Mouse (Mus musculus): ENCODE data around the gene Hs6st3. TPM values are rescaled to one million over a fixed set of nuclear protein-coding genes. Genes with fewer than 3 reads are reported as not detected.
A peak's percentile ranks its signal among the peaks of the same experiment; 100 is the strongest.

The Hs6st3 gene
- polyA plus RNA-seq, 1 experiment from 2014 or later = 1.4 TPM

DNA sequence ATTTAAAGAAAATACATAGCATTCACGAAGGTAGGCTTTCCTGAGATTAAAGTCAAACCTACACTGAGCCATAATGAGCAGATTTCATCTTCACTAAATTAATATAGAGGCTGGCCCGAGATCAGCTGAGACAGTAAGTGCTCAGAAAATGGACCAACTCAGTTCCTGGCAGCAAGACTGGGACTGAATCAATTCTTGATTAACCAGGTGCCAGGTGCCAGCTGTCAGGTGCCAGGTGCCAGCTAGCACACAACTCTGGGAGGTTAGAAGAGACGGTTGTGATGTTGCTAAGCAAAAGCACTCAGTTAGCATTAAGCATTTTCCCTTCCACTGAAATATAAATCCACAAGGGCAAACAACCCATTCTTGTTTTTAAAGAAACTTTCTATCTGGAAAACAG lies 638.1 kb downstream of the Hs6st3 start:
- ATAC-seq (ENCODE audit: insufficient read depth) (no peak), DNase-seq (no peak)
- no peaks in the 10 kb centered on the region for H3K27me3 ChIP-seq (ENCODE audit: insufficient read depth, low read length)
- H3K36me3 ChIP-seq (ENCODE audit: insufficient read depth) = no peaks in the 10 kb centered on the region
- WGBS = 80% methylated on average over 3 of the region's 3 CpGs
- TF ChIP-seq CTCF (IDR thresholded peaks at IDR 0.05; ENCODE audit: low read depth) = no peak
- H3K9ac ChIP-seq = no peak overlapping the region
- no peak overlapping the region for H3K4me3 ChIP-seq (ENCODE audit: low read depth, low read length)
- no peak overlapping the region for H3K4me2 ChIP-seq
- no peak overlapping the region for H3K27ac ChIP-seq (ENCODE audit: low read depth)
- H3K9me3 ChIP-seq (ENCODE audit: low read depth, low read length) = no peaks in the 10 kb centered on the region
- no peaks in the 10 kb centered on the region for H3K4me1 ChIP-seq (ENCODE audit: insufficient read depth)

DNA sequence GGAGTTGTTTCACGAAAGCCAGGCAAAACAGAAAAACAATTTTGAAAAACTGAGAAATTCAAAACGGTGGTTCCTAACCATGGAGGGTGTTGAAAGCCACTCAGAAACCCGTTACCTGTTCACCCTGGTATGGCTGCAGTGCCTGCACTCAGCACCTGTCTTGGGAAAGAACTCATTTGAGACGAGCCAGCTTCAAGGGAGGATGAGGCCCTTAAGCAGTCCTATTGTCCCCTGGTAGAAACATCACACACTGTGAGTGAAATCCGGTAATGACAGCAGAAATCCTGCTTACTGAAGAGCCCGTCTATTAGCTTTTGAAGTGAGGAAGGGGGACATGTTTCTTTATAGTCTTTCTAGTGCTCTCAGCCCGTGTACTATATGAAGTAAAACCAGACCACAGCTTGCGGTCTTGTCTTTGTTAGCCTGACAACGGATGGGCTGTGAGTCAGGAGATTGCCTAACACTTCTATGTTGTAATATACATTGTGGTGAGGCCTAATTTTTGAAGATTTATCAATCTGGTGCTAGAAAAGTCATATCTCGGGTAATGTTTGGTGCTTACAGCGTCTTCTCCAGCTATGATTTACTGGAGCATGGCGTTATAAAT lies 641.9 kb downstream of the Hs6st3 start:
- no peaks in the 10 kb centered on the region for H3K27me3 ChIP-seq (ENCODE audit: insufficient read depth, low read length)
- H3K4me2 ChIP-seq = no peak overlapping the region
- H3K4me1 ChIP-seq (ENCODE audit: insufficient read depth) = no peaks in the 10 kb centered on the region
- TF ChIP-seq CTCF (IDR thresholded peaks at IDR 0.05; ENCODE audit: low read depth) = no peak
- H3K9ac ChIP-seq = no peak overlapping the region
- DNase-seq = peak; percentile 37
- no peak overlapping the region for H3K4me3 ChIP-seq (ENCODE audit: low read depth, low read length)
- H3K9me3 ChIP-seq (ENCODE audit: low read depth, low read length) = no peaks in the 10 kb centered on the region
- WGBS = 62% methylated on average over 12 of the region's 12 CpGs
- ATAC-seq (ENCODE audit: insufficient read depth) = no peak
- no peaks in the 10 kb centered on the region for H3K36me3 ChIP-seq (ENCODE audit: insufficient read depth)
- H3K27ac ChIP-seq (ENCODE audit: low read depth) = no peak overlapping the region

DNA sequence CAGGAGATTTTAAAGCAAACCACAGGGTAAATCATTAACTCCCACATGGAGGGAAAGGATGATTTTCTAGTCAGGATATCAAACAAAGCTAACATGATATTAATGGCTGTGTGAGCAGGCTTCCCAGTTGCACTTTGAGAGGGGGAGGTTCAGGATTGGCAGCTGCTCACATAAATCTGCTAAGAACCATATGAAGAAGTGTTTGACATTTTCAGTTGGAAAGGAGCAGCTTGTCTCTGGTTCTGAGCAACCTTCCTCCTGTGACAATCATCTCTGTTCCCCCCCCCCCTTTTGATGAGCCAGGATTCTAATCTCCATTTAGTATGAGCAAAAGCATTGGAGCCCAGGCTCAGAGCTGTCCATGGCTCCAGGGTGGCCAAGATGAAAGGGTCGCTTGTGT lies 643.0 kb downstream of the Hs6st3 start:
- H3K4me1 ChIP-seq (ENCODE audit: insufficient read depth) = no peaks in the 10 kb centered on the region
- H3K27ac ChIP-seq (ENCODE audit: low read depth) = no peak overlapping the region
- H3K9me3 ChIP-seq (ENCODE audit: low read depth, low read length) = no peaks in the 10 kb centered on the region
- H3K4me3 ChIP-seq (ENCODE audit: low read depth, low read length) = no peak overlapping the region
- DNase-seq (no peak), ATAC-seq (ENCODE audit: insufficient read depth) (no peak)
- H3K36me3 ChIP-seq (ENCODE audit: insufficient read depth) = no peaks in the 10 kb centered on the region
- H3K27me3 ChIP-seq (ENCODE audit: insufficient read depth, low read length) = no peaks in the 10 kb centered on the region
- no peak overlapping the region for H3K4me2 ChIP-seq
- 88% methylated on average over 1 of the region's 1 CpGs for WGBS
- H3K9ac ChIP-seq = no peak overlapping the region
- no peak for TF ChIP-seq CTCF (IDR thresholded peaks at IDR 0.05; ENCODE audit: low read depth)

DNA sequence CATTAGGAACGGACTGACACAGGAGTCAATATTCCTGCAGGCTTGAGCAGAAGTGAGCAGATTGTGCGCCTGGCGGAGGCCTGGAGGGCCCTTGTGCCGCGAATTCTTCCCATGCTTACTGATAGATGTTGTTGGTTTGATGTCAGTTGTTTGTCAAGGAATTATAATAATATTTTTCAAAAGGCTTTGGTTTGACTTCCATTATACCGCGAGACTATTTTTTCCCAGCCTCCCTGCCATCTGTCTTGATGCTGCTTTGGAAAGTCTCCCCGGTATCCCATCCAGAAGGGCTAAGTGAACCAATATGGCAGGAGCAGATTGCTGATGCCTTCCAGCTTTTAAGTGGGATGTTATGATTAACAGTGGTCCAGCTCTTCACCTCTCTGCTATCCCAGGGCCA lies 651.3 kb downstream of the Hs6st3 start:
- TF ChIP-seq CTCF (IDR thresholded peaks at IDR 0.05; ENCODE audit: low read depth) = no peak
- DNase-seq = no peak
- H3K4me1 ChIP-seq (ENCODE audit: insufficient read depth) = no peaks in the 10 kb centered on the region
- H3K27ac ChIP-seq (ENCODE audit: low read depth) = no peak overlapping the region
- H3K4me2 ChIP-seq = no peak overlapping the region
- no peaks in the 10 kb centered on the region for H3K36me3 ChIP-seq (ENCODE audit: insufficient read depth)
- H3K27me3 ChIP-seq (ENCODE audit: insufficient read depth, low read length) = no peaks in the 10 kb centered on the region
- H3K4me3 ChIP-seq (ENCODE audit: low read depth, low read length) = no peak overlapping the region
- H3K9me3 ChIP-seq (ENCODE audit: low read depth, low read length) = no peaks in the 10 kb centered on the region
- 85% methylated on average over 8 of the region's 8 CpGs for WGBS
- H3K9ac ChIP-seq = no peak overlapping the region
- no peak for ATAC-seq (ENCODE audit: insufficient read depth)

DNA sequence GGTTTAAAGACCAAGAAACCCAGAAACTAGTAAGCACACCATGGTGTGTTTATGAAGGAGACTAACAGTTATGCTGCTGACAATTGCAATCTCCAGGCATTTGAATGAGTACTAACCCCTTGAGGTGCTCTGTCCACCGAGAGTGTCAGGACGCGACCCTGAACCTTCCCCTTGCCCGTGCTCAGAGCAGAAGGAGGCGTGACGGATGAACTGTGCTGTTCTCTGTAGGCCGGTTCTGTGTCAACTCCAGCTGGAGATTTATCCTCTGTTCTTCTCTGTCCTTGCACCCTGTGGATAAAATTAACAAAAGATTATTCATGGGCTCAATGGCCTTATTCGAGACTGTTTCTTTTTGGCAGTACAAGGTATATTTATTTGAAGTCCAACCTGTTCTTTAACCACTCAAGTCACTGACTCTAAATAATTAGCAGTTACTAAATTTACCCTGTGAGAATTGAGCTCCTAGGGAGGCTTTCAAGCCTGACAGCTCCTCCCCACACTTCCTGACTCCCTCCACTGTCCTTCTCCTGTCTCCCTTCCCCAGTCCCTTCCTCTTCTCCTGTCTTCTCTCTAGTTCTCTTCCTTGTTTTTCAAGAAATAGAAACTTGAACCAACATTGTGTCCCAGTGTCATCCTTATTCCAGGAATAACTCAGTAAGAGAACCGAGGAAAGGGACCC lies 659.2 kb downstream of the Hs6st3 start:
- no peak overlapping the region for H3K4me3 ChIP-seq (ENCODE audit: low read depth, low read length)
- H3K9me3 ChIP-seq (ENCODE audit: low read depth, low read length) = no peaks in the 10 kb centered on the region
- no peak for TF ChIP-seq CTCF (IDR thresholded peaks at IDR 0.05; ENCODE audit: low read depth)
- no peak overlapping the region for H3K4me2 ChIP-seq
- 28% methylated on average over 9 of the region's 9 CpGs for WGBS
- no peak; the same call in 1 of the 2 replicates for ATAC-seq (ENCODE audit: insufficient read depth)
- H3K36me3 ChIP-seq (ENCODE audit: insufficient read depth) = no peaks in the 10 kb centered on the region
- no peak overlapping the region for H3K9ac ChIP-seq
- no peaks in the 10 kb centered on the region for H3K4me1 ChIP-seq (ENCODE audit: insufficient read depth)
- no peaks in the 10 kb centered on the region for H3K27me3 ChIP-seq (ENCODE audit: insufficient read depth, low read length)
- no peak for DNase-seq
- no peak overlapping the region for H3K27ac ChIP-seq (ENCODE audit: low read depth)

DNA sequence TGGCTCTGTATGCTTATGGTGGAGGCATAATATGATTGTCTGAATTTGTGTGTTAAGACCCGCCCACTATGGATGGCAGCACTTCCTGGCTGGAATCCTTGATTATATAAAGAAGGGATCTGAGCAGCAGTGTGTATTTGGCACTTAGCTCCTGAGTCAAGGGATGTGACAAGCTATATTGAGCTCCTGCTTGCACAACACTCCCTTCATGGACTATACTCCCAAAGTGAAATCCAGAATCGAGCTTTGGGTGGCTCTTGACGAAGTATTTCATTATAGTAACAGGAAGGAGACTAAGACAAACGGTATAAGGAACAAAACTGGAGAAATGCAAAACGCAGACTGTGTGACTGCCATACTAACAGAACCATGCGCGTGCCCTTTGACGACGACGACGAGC lies 660.4 kb downstream of the Hs6st3 start:
- no peak for TF ChIP-seq CTCF (IDR thresholded peaks at IDR 0.05; ENCODE audit: low read depth)
- Histone ChIP-seq H3K27me3 (ENCODE audit: insufficient read depth, low read length) (no peaks in the 10 kb centered on the region), H3K9ac (no peak overlapping the region), H3K4me2 (no peak overlapping the region), H3K27ac (ENCODE audit: low read depth) (no peak overlapping the region), H3K9me3 (ENCODE audit: low read depth, low read length) (no peaks in the 10 kb centered on the region), H3K4me3 (ENCODE audit: low read depth, low read length) (no peak overlapping the region), H3K36me3 (ENCODE audit: insufficient read depth) (no peaks in the 10 kb centered on the region), H3K4me1 (ENCODE audit: insufficient read depth) (no peaks in the 10 kb centered on the region)
- ATAC-seq (ENCODE audit: insufficient read depth) (no peak), DNase-seq (no peak)
- 85% methylated on average over 11 of the region's 11 CpGs for WGBS

DNA sequence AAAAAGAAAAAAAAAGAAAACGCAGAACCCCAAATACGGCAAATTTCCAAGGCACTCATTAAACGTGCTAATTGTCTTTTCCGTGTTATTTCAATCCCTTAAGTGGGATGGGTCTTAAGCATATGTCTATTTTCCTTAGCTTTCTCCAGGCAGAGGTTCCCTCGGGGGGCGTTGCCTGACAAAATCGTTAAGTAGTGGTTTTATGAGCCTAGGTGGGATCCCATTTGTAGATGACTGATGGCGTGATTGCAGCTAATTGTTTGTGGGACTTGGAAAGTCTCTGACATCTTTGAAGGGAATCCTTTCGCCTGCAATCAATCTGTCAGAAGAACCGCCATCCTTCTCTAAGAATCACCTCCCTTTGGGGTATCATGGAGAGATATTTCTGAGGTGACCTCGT lies 662.7 kb downstream of the Hs6st3 start:
- H3K9me3 ChIP-seq (ENCODE audit: low read depth, low read length) = no peaks in the 10 kb centered on the region
- no peak for DNase-seq
- H3K4me3 ChIP-seq (ENCODE audit: low read depth, low read length) = no peak overlapping the region
- no peaks in the 10 kb centered on the region for H3K27me3 ChIP-seq (ENCODE audit: insufficient read depth, low read length)
- TF ChIP-seq CTCF (IDR thresholded peaks at IDR 0.05; ENCODE audit: low read depth) = no peak
- H3K9ac ChIP-seq = no peak overlapping the region
- no peak overlapping the region for H3K27ac ChIP-seq (ENCODE audit: low read depth)
- H3K4me2 ChIP-seq = no peak overlapping the region
- no peak for ATAC-seq (ENCODE audit: insufficient read depth)
- H3K36me3 ChIP-seq (ENCODE audit: insufficient read depth) = no peaks in the 10 kb centered on the region
- H3K4me1 ChIP-seq (ENCODE audit: insufficient read depth) = no peaks in the 10 kb centered on the region
- 77% methylated on average over 11 of the region's 11 CpGs for WGBS

Data from lung, embryonic 14.5 days (tissue).